Mouse (Mus musculus) hindbrain, embryonic 16.5 days (tissue): Measurements from ENCODE around the gene Rras2. TPM values are rescaled to one million over a fixed set of nuclear protein-coding genes. Genes with fewer than 3 reads are reported as not detected.

Source experiments
- ATAC-seq: fragments of 200-750 bp; cut with Nextera tagmentation; 2 replicates; pipeline ENCODE4 v1.8.0; 2017; ENCODE audit warnings: moderate TSS enrichment, moderate library complexity
- H3K27ac ChIP-seq: fragments of 300-500 bp; sonication (generic); 2 replicates; pipeline ENCODE4 v1.5.1; 2014; ENCODE audit warnings: low read depth, mild to moderate bottlenecking, control low read depth, low read length, moderate library complexity
- H3K27me3 ChIP-seq: fragments of 300-500 bp; sonication (generic); replicated peaks from 2 replicates; pipeline ENCODE4 v1.6.1; 2014; ENCODE audit warnings: low read length; ENCODE audit not compliant: control insufficient read depth, insufficient read depth
- H3K36me3 ChIP-seq: fragments of 300-500 bp; sonication (generic); 2 replicates; pipeline ENCODE4 v1.6.1; 2014; ENCODE audit warnings: mild to moderate bottlenecking, low read length, moderate library complexity, mixed read lengths; ENCODE audit not compliant: control insufficient read depth, insufficient read depth
- H3K4me1 ChIP-seq: fragments of 300-500 bp; sonication (generic); 2 replicates; pipeline ENCODE4 v1.6.1; 2014; ENCODE audit warnings: low read depth, low read length; ENCODE audit not compliant: control insufficient read depth, insufficient read depth
- H3K4me2 ChIP-seq: fragments of 300-500 bp; sonication (generic); 2 replicates; pipeline ENCODE4 v1.6.1; 2014; ENCODE audit warnings: mild to moderate bottlenecking, low read length, control low read depth, moderate library complexity
- H3K4me3 ChIP-seq: fragments of 300-500 bp; sonication (generic); 2 replicates; pipeline ENCODE4 v1.5.1; 2014; ENCODE audit warnings: mild to moderate bottlenecking, low read length, control low read depth, moderate library complexity
- H3K9ac ChIP-seq: fragments of 300-500 bp; sonication (generic); 2 replicates; pipeline ENCODE4 v1.6.1; 2014; ENCODE audit warnings: low read depth, mild to moderate bottlenecking, control low read depth, low read length, moderate library complexity
- H3K9me3 ChIP-seq: fragments of 300-500 bp; sonication (generic); 2 replicates; pipeline ENCODE4 v1.6.1; 2014; ENCODE audit warnings: mild to moderate bottlenecking, low read length, moderate library complexity; ENCODE audit not compliant: control insufficient read depth
- WGBS: fragments of 180-500 bp; shearing (Covaris S2); extraction: QIAGEN DNeasy Blood & Tissue Kit; methylation state at CpG from one replicate; pipeline ENCODE4 v1.1.7; 2014; 5-methylcytosine and 5-hydroxymethylcytosine counted together
- polyA plus RNA-seq: library from polyadenylated mRNA; unstranded; fragments of >200 nt; fragmentation: Nextera tagmentation; extraction: Ambion mirVana; gene quantifications from 2 replicates; pipeline ENCODE4 v1.2.1, GENCODE M21; 2015

Rras2 gene
- polyA plus RNA-seq, 1 experiment from 2014 or later, result 18.3 TPM

DNA sequence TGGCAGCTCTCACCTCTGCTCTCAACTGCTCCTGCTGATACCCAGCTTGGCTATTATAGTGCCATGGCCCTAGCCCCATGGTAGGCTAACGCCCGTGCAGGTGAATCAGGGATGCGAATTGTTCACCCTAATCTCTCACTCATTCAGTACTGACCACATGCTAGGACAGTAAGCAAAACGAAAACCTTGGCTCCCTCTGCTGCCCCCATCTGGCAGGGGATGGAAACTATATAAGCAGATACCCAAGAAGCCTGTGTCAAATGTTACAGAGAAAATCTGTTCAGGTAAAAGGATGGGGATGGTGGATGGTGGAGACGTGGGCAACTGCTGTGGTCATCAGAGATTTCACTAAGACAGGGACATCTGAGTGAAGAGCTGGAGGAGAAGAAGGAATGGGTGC lies 110.0 kb downstream of the Rras2 start:
- Histone ChIP-seq H3K27ac (no peak overlapping the region), H3K27me3 (no peaks in the 10 kb centered on the region; the same call in 1 of the 2 replicates), H3K4me1 (peaks cover 4% of the 10 kb centered on the region; the same call in 1 of the 2 replicates), H3K9ac (no peak overlapping the region), H3K9me3 (no peaks in the 10 kb centered on the region), H3K36me3 (no peaks in the 10 kb centered on the region), H3K4me3 (no peak overlapping the region), H3K4me2 (no peak overlapping the region)
- no peak for ATAC-seq
- WGBS, result 73% methylated on average over 5 of the region's 5 CpGs

DNA sequence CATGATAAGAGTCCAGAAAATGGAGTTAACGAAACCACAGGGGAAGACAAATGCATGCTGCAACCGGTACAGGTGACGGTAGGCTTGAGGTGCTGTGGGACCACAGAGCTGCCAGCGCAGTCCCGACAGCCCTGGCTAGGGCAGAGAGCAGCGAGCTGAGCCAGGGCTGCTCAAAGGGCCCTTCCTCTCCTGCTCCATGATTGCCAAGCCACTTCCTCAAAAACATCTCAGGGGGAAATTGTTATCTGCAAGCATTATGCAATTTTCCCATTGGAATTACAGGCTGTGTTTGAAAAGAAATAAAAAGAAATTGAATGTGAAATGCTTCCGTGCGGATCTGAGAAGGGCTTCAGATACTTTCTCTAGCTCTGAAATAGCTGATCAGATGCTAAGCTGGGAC lies 111.1 kb downstream of the Rras2 start:
- Histone ChIP-seq H3K27me3 (no peaks in the 10 kb centered on the region; the same call in 1 of the 2 replicates), H3K9me3 (no peaks in the 10 kb centered on the region), H3K36me3 (no peaks in the 10 kb centered on the region), H3K4me3 (no peak overlapping the region), H3K9ac (no peak overlapping the region), H3K27ac (no peak overlapping the region), H3K4me2 (no peak overlapping the region), H3K4me1 (peaks cover 4% of the 10 kb centered on the region; the same call in 1 of the 2 replicates)
- 72% methylated on average over 8 of the region's 8 CpGs for WGBS
- ATAC-seq, result no peak

DNA sequence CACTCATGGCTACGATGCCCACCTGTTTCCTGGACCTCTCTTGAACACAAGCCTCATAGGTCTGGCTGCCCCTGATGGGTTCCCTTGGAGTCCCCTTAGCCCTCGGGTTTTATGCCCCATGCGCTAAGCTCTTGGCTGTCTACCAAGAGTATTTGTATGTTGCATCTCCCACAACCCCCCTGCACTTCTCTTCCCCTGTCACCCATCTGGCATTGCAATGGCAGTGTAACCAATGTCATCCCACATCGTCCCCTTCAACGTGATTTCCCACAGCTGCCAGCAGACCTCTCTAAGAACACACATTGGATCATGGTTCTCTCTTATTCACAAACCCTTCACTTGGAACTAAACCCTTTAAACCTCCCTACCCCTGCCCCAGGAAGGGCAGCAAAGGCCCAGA lies 112.1 kb downstream of the Rras2 start:
- Histone ChIP-seq H3K9ac (no peak overlapping the region), H3K36me3 (no peaks in the 10 kb centered on the region), H3K4me3 (no peak overlapping the region), H3K4me1 (peaks cover 4% of the 10 kb centered on the region; the same call in 1 of the 2 replicates), H3K27ac (no peak overlapping the region), H3K9me3 (no peaks in the 10 kb centered on the region), H3K27me3 (no peaks in the 10 kb centered on the region; the same call in 1 of the 2 replicates), H3K4me2 (no peak overlapping the region)
- ATAC-seq, result no peak
- 60% methylated on average over 5 of the region's 5 CpGs for WGBS

DNA sequence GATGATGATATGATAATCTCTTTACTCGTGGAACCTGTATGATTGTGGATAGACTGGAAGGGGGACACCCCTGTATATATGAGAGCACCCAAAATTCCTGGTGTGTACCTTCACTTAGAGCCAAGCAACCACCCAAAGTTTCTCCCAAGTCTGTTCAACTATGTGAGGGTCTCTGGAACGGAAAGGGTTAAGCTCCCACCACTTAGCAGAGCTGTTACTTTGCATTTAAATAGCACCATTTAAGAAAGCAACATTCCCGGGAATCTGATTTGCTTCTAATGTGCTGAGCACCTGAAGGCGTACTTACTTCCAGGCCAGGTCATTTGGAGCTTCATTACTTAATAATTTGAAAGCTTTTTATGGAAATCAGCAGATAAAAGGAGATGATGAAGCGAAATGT lies 113.4 kb downstream of the Rras2 start:
- H3K4me1 ChIP-seq, result peaks cover 4% of the 10 kb centered on the region; the same call in 1 of the 2 replicates
- no peaks in the 10 kb centered on the region for H3K36me3 ChIP-seq
- no peak overlapping the region for H3K4me2 ChIP-seq
- H3K9me3 ChIP-seq, result no peaks in the 10 kb centered on the region
- no peak overlapping the region for H3K4me3 ChIP-seq
- no peak overlapping the region for H3K9ac ChIP-seq
- ATAC-seq, result no peak
- no peak overlapping the region for H3K27ac ChIP-seq
- WGBS, result 16% methylated on average over 5 of the region's 5 CpGs
- no peaks in the 10 kb centered on the region; the same call in 1 of the 2 replicates for H3K27me3 ChIP-seq

DNA sequence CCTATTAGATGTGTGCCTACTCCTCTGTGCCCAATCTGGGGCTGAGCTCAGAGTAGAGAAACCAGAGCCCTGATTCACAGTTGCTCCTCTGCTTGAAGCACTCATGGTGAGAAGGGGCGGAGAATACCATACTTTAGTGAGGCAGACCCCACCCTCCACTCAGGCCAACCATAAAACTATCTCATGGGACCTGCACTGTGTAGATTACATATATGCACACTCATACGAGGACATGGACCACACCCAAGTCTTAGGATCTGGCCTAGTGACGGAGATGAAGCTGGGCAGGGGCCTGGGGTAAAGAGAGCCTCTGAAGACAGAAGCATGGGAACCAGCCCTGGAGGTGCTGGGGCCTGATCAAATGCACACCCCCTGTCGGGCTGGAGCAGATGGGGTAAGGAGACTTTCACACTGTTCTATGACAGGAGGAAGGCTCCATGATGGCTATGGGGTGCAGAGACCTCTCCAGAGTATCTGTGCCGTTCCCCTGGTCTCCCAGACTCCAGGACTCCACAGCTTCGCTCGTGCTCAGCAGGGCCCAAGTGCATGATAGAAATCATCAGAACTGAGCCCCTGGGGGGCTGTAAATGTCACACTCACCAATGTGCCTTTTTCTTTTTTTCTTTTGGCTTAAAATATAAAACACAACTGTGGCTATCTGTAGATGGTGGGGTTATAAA lies 119.8 kb downstream of the Rras2 start:
- no peak overlapping the region for H3K9ac ChIP-seq
- H3K27ac ChIP-seq, result no peak overlapping the region
- 76% methylated on average over 7 of the region's 7 CpGs for WGBS
- no peaks in the 10 kb centered on the region for H3K9me3 ChIP-seq
- no peak overlapping the region for H3K4me3 ChIP-seq
- no peak overlapping the region for H3K4me2 ChIP-seq
- H3K4me1 ChIP-seq, result peaks cover 4% of the 10 kb centered on the region; the same call in 1 of the 2 replicates
- ATAC-seq, result no peak
- H3K27me3 ChIP-seq, result no peaks in the 10 kb centered on the region
- H3K36me3 ChIP-seq, result no peaks in the 10 kb centered on the region

Other genes with a start within 250 kb of the Rras2 start
- gene Copb1, start 136.9 kb upstream of the Rras2 start, polyA plus RNA-seq, result 86.6 and 92.8 TPM in 2 replicates
- gene Psma1, start 158.3 kb upstream of the Rras2 start, polyA plus RNA-seq, result 340 and 357 TPM in 2 replicates